Mouse (Mus musculus) lung, adult 2 months (tissue): Measurements from ENCODE around the gene Rnaseh2c. TPM values are rescaled to one million over a fixed set of nuclear protein-coding genes. Genes with fewer than 3 reads are reported as not detected.

Source experiments
- DNase-seq: peaks from one replicate; pipeline ENCODE4 v3.0.0; 2022
- H3K4me1 ChIP-seq: fragments of 200-500 bp; 2 replicates; pipeline ENCODE4 v1.6.1; 2011; ENCODE audit warnings: low read length; ENCODE audit not compliant: control insufficient read depth, insufficient read depth
- H3K4me3 ChIP-seq: fragments of 200-500 bp; replicated peaks from 2 replicates; pipeline ENCODE3; 2011; ENCODE audit warnings: low read depth, mild to moderate bottlenecking, control low read depth, low read length; ENCODE audit errors: extremely low read depth
- CTCF ChIP-seq: fragments of 200-500 bp; IDR thresholded peaks from 2 replicates; pipeline ENCODE4 v1.5.1; 2011; ENCODE audit warnings: mild to moderate bottlenecking, low read length, control low read depth; ENCODE audit not compliant: insufficient read depth
- POLR2A ChIP-seq: fragments of 200-500 bp; IDR thresholded peaks from 2 replicates; pipeline ENCODE4 v1.6.1; 2011; ENCODE audit warnings: low read depth, mild to moderate bottlenecking, control low read depth, low read length, borderline replicate concordance; ENCODE audit errors: extremely low read depth
- WGBS: fragments of 180-500 bp; shearing (Covaris S2); methylation state at CpG from one replicate; pipeline ENCODE4 v1.1.7; 2018; 5-methylcytosine and 5-hydroxymethylcytosine counted together
- polyA plus RNA-seq: library from polyadenylated mRNA; depleted of rRNA; stranded (reverse); fragments of >200 nt; gene quantifications from 2 replicates; pipeline ENCODE4 v1.2.3, GENCODE M21; 2012

Gene Rnaseh2c
- polyA plus RNA-seq, 1 experiment: 38.6 TPM

DNA sequence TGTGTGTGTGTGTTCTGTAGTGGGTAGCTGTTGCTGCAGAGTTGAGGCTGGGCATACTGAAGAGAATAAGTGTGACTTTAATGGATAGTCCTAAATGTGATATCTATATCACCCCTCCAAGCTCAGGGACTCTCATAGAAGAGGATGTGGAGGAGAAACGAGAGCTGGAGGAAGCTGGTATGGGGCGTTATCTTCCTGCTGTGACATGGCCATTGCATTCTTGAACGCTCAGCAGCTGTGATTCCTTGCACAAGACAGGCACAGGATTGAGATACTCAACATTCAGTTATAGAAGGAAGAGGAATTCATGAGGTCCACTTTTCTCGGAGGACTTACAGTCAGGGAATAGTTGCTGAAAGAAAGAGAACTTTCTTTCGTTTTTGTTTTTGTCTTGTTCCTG lies 20.2 kb downstream of the Rnaseh2c start:
- TF ChIP-seq POLR2A (no peak), CTCF (no peak)
- 55% methylated on average over 5 of the region's 5 CpGs for WGBS
- H3K4me1 ChIP-seq: no peaks in the 10 kb centered on the region
- no peak overlapping the region for H3K4me3 ChIP-seq
- no peak for DNase-seq

DNA sequence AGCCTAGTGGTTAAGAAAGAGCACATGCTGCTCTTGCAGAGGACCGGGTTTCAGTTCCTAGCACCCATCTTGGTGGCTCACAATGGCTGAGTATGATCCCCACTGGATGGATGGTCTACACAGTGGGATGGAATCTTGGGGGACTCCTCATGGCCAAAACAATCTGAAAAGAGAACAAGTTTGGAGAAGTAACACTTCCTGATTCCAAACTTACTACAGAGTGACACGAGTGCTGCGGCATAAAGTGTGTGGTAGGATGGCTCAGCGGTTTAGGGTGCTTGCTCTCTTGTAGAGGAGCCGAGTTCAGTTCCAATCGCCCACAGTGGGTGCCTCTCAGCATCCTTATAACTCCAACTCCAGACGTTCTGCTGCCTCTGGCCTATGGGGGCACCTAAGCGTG lies 23.6 kb downstream of the Rnaseh2c start:
- no peak for TF ChIP-seq CTCF
- TF ChIP-seq POLR2A: no peak
- 76% methylated on average over 8 of the region's 8 CpGs for WGBS
- H3K4me3 ChIP-seq: no peak overlapping the region
- no peaks in the 10 kb centered on the region for H3K4me1 ChIP-seq
- DNase-seq: no peak

DNA sequence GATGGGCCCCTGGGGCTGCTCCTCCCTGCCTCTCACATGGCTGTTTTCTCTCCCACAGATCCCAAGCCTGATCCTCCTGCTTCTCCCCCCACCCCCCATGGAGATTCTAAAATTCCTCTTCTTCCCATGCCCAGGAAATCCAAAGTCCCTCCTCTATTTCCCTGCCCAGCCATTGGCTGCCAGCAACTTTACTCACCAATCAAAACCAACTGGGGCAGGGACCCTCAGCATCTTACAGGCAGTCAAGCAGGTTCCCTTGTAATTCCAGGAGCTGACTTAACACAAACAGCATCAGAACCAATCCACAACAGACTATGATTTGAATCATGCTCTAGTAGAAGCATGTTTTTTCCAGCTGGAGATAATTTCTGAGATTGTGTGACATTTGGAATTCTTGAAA lies 28.2 kb downstream of the Rnaseh2c start:
- Histone ChIP-seq H3K4me3 (no peak overlapping the region), H3K4me1 (no peaks in the 10 kb centered on the region)
- no peak for DNase-seq
- TF ChIP-seq CTCF (no peak), POLR2A (no peak)

DNA sequence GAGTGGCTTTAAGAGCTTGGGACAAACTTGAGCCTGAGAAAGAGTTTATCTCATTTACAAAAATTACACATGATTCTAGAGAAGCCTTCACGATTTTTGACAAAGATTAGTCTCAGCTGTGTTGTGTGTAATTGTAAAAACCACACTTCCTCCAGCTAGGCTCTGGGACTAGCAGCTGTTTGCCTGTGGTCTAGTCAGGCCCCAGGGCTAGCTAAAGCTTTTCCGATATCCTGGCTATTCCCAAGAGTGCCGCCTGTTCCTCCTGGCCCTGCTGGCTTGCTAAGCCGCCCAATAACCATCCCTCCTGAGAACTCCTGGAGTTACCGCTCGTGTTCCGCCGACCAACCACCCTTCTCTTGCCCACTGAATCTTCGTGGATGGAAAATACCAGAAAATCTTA lies 30.4 kb downstream of the Rnaseh2c start:
- TF ChIP-seq CTCF (no peak), POLR2A (no peak)
- Histone ChIP-seq H3K4me1 (peaks cover 8% of the 10 kb centered on the region), H3K4me3 (no peak overlapping the region)
- no peak for DNase-seq
- WGBS: 78% methylated on average over 9 of the region's 9 CpGs

DNA sequence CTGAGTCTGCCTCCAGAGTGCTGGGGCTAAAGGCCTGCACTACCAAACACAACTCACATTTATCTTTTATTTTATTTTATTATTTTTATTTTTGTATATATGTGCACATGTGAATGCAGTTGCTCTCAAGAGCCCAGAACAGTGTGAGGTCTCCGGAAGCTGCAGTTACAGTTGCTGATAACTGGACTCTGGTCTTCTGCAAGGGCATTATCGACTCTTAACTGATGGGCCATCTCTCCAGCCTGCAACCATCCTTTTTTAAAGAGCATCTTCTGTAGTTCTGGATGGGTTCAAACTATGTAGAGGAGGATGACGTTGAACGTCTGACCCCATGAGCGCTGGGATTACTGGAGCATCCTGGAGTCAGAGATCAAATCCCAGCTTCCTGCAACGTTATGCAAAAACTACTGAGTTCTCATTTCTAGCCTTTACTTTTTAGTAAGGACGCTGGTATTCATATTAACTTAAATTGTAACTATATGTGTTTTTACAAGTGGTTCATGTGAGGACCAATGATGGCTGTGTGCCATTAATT lies 34.4 kb downstream of the Rnaseh2c start:
- TF ChIP-seq CTCF (no peak), POLR2A (no peak)
- 47% methylated on average over 7 of the region's 7 CpGs for WGBS
- Histone ChIP-seq H3K4me1 (peaks cover 15% of the 10 kb centered on the region), H3K4me3 (no peak overlapping the region)
- no peak for DNase-seq

DNA sequence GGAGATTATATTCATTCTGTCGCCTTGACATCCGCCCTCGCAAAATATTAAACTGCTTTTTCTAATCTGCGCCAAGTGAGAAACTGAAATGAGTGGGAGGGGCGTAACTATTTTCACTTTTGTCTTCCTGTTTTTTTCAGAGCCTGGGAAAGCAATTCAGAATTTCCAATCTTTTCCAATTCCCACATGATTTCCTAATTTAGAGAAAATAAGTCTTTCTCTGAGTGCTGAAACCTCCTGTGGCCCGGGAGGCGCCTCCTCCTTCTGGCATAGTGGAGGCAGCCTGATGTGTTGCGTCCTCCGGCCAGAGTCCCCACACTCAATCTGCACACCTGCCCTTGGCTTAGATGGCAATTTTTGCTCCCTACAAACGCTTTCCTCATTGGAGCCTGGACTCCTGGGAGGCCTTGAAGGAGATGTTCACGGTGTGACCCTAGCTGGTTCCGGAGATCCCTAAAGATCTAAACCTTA lies 34.9 kb downstream of the Rnaseh2c start:
- TF ChIP-seq POLR2A: peak; percentile 31; the same call in 1 of the 2 replicates
- TF ChIP-seq CTCF: no peak
- DNase-seq: no peak
- H3K4me3 ChIP-seq: peak overlapping the region; percentile 83
- 6% methylated on average over 12 of the region's 12 CpGs for WGBS
- H3K4me1 ChIP-seq: peaks cover 15% of the 10 kb centered on the region

DNA sequence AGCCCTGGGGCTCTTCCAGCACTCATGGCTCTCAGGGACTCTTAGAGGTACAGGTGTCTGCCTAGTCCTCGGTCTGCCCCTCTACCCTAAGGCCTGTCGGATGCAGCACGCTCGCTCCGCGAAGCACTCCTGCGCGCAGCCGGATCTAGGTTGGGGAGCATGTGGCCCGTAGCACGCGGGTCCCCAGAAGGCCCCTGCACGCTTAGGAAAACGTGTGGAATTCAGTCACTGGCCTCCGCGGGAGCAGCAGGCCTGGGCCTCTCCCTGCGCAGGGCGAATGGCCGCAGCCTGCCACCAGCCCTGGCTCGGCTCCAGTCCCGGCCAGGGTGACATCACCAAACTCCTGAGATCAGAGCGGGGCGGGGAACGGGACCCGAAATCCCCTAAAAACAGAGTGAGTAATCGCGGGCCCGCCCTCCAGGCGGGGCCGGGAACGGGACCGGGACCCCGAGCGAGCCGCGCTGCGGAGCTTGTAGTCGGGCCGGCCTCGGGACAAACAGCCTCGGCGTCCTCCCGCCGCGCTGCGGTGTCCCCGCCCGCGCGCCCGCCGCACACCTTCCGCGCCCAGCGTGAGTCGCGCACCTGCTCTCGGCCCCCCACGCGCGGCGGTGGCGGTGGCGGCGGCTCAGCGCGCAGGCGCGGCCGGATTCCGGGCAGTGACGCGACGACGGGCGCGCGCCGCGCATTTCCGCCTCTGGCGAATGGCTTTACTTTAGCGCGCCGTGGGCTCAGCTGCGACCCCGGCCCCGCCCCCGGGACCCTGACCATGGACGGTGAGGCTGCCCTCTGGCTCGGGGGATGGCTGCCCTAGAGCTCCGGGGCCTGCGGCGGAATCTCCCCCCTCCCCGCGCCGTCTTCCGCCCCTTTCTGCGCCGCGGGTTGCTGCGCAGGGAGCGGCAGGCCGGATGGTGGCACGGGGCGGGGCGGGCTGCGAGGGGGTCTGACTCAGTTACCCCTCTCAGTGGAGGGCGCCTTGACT lies 35.7 kb downstream of the Rnaseh2c start, which contains the start of gene Rela:
Gene Rela, plus strand, starts transcription at position 415 of the 979 bp plus-strand sequence.
- 1% methylated on average over 105 of the region's 109 CpGs for WGBS
- H3K4me3 ChIP-seq: peak within 1 kb of the TSS; percentile 83
- peaks cover 15% of the 10 kb centered on the region for H3K4me1 ChIP-seq
- TF ChIP-seq CTCF (no peak), POLR2A (peak; percentile 82)
- DNase-seq: peak; percentile 94

DNA sequence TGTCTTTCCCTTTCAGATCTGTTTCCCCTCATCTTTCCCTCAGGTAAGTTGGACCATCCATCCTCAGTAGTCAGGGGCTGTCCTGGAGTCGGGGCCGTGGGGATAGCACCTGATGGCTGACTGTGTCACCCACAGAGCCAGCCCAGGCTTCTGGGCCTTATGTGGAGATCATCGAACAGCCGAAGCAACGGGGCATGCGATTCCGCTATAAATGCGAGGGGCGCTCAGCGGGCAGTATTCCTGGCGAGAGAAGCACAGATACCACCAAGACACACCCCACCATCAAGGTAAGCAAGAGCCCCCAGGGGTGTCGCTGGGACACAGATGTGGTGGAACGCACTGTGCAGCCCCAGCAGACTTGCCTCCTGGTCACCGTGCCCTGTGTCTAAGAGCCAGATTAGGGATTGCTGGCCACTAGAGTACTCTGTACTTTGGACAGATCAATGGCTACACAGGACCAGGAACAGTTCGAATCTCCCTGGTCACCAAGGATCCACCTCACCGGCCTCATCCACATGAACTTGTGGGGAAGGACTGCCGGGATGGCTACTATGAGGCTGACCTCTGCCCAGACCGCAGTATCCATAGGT lies 36.8 kb downstream of the Rnaseh2c start:
- no peak for DNase-seq
- H3K4me1 ChIP-seq: peaks cover 15% of the 10 kb centered on the region
- whole genome bisulfite sequencing: 88% methylated on average over 18 of the region's 18 CpGs
- H3K4me3 ChIP-seq: peak overlapping the region; percentile 83
- TF ChIP-seq CTCF (no peak), POLR2A (no peak)

DNA sequence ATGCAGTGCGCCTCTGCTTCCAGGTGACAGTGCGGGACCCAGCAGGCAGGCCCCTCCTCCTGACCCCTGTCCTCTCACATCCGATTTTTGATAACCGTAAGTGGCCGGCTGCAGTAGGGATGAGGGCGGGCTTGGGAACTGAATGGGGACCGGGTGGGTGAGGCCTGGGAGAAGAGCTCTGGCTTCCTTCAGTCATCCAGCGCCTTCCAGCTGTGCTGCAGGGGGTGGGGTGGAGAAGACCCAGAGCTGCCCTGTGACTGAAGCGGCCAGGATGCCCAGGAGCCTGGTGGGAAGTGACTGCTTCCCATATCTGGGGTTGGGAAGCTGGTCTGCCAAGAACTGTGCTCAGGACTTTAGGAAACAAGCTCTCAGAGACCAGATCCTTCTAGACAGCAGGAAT lies 38.7 kb downstream of the Rnaseh2c start:
- no peak overlapping the region for H3K4me3 ChIP-seq
- no peak for TF ChIP-seq CTCF
- H3K4me1 ChIP-seq: peaks cover 15% of the 10 kb centered on the region
- no peak for DNase-seq
- 41% methylated on average over 9 of the region's 9 CpGs for WGBS

DNA sequence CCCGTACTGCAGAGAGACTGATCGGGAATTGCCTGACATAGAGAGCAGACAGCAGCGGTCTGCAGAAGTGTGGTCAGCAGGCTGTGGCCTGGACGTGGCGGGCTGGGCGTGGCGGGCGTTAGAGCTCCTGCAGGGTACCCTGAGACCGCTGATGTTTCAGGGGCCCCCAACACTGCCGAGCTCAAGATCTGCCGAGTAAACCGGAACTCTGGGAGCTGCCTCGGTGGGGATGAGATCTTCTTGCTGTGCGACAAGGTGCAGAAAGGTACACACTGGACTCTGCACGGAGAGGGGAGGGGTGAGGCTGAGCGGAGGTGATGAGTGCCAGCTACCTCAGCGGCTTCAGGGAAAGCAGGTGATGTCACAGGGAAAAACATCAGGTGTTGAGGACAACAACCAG lies 39.3 kb downstream of the Rnaseh2c start:
- Histone ChIP-seq H3K4me3 (no peak overlapping the region), H3K4me1 (peaks cover 13% of the 10 kb centered on the region)
- WGBS: 88% methylated on average over 17 of the region's 17 CpGs
- no peak for DNase-seq
- no peak for TF ChIP-seq POLR2A
- TF ChIP-seq CTCF: no peak
